Mouse (Mus musculus) limb, embryonic 12.5 days (tissue): ENCODE results near the gene Prkag2. TPM values are rescaled to one million over a fixed set of nuclear protein-coding genes. Genes with fewer than 3 reads are reported as not detected.

Source experiments
- ATAC-seq: fragments of 200-750 bp; cut with Nextera tagmentation; 2 replicates; pipeline ENCODE4 v1.8.0; 2017; ENCODE audit warnings: low read depth, moderate TSS enrichment; ENCODE audit not compliant: insufficient number of reproducible peaks, insufficient read depth, low FRiP score, low TSS enrichment
- H3K27ac ChIP-seq: fragments of 300-500 bp; sonication (generic); 2 replicates; pipeline ENCODE4 v1.5.1; 2016; ENCODE audit warnings: mild to moderate bottlenecking, moderate library complexity
- H3K27me3 ChIP-seq: fragments of 300-500 bp; sonication (generic); 2 replicates; pipeline ENCODE4 v1.6.1; 2016; ENCODE audit warnings: mild to moderate bottlenecking, moderate library complexity
- H3K36me3 ChIP-seq: fragments of 300-500 bp; sonication (generic); 2 replicates; pipeline ENCODE4 v1.6.1; 2016; ENCODE audit warnings: mild to moderate bottlenecking, moderate library complexity
- H3K4me1 ChIP-seq: fragments of 300-500 bp; sonication (generic); replicated peaks from 2 replicates; pipeline ENCODE4 v1.6.1; 2016
- H3K4me2 ChIP-seq: fragments of 300-500 bp; sonication (generic); 2 replicates; pipeline ENCODE4 v1.6.1; 2016; ENCODE audit warnings: mild to moderate bottlenecking, moderate library complexity
- H3K4me3 ChIP-seq: fragments of 300-500 bp; sonication (generic); replicated peaks from 2 replicates; pipeline ENCODE4 v1.5.1; 2016; ENCODE audit warnings: mild to moderate bottlenecking
- H3K9ac ChIP-seq: fragments of 300-500 bp; sonication (generic); replicated peaks from 2 replicates; pipeline ENCODE4 v1.6.1; 2016; ENCODE audit warnings: mild to moderate bottlenecking, moderate library complexity
- H3K9me3 ChIP-seq: fragments of 300-500 bp; sonication (generic); 2 replicates; pipeline ENCODE4 v1.6.1; 2016; ENCODE audit warnings: mild to moderate bottlenecking, moderate library complexity
- WGBS: fragments of 180-500 bp; shearing (Covaris S2); methylation state at CpG from one replicate; pipeline ENCODE4 v1.1.7; 2016; 5-methylcytosine and 5-hydroxymethylcytosine counted together
- polyA plus RNA-seq: library from polyadenylated mRNA; unstranded; fragments of >200 nt; fragmentation: Nextera tagmentation; extraction: Ambion mirVana; gene quantifications from 2 replicates; pipeline ENCODE4 v1.2.1, GENCODE M21; 2016

The Prkag2 gene
- polyA plus RNA-seq, 1 experiment from 2014 or later: 24.1 TPM

GRCm38 (mm10) chr5:24892461-24892860, 208.0 kb downstream of the Prkag2 start:
- Histone ChIP-seq H3K9ac (no peak overlapping the region), H3K9me3 (no peaks in the 10 kb centered on the region), H3K36me3 (peaks cover 8% of the 10 kb centered on the region), H3K27me3 (no peaks in the 10 kb centered on the region), H3K4me3 (no peak overlapping the region), H3K4me2 (no peak overlapping the region), H3K27ac (no peak overlapping the region), H3K4me1 (peaks cover 9% of the 10 kb centered on the region)
- 33% methylated on average over 11 of the region's 11 CpGs for WGBS
- ATAC-seq: no peak

DNA sequence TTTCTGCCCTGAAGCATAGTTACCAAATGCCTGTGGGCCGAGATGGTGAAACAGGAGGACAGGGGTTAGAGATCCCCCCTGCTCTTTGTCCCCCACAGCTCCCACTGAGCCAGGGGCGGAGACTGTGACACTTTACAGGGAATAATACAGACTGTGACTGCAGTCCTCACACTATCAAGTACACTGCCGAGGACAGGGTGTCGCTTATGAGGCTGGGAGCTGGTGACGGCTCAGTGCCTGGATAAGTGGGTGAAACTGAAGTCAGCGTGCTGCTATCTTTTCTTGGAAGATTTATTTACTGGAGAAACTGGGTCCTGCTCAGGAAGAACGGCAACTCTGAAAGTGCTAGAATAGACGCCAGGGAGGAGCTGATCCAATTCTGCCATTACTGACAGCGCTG, 210.6 kb downstream of the Prkag2 start:
- Histone ChIP-seq H3K4me2 (no peak overlapping the region), H3K9ac (no peak overlapping the region), H3K4me1 (peaks cover 9% of the 10 kb centered on the region), H3K4me3 (no peak overlapping the region), H3K36me3 (peaks cover 32% of the 10 kb centered on the region), H3K27me3 (no peaks in the 10 kb centered on the region), H3K9me3 (no peaks in the 10 kb centered on the region), H3K27ac (no peak overlapping the region)
- no peak for ATAC-seq
- 61% methylated on average over 9 of the region's 9 CpGs for WGBS

DNA sequence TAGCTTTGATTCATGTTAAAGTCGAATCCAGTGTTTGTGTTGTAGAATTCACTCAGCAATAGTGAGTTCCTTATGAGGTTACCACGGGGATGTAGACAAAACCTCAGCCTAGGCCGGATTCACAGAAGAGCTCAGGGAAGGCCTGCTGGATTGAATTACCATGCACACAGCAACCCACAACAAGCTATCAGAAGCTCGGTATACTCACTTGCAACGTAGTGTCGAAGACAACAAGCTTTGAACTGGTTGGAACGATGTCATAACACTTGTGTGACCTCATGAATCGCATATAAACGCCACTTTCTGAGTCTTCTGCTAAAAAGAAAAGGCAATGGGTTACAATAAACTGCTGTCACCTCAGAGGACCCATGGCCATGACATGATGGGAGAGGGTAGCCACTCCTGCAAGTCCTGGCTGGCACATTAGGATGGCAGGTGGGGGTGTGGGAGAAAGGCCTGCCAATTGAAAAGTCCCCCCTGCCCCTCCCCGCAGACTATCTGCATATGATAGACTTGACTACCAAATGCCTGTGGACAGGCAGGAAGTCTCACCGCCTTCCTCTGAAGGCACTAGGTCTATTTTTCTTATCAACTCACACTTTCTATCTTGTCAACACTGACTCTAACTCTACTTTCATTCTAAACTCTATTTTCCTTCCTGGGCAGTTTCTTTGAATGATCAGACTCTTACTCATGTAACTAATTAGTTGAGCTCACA, 211.4 kb downstream of the Prkag2 start:
- Histone ChIP-seq H3K9ac (no peak overlapping the region), H3K27me3 (no peaks in the 10 kb centered on the region), H3K27ac (no peak overlapping the region), H3K9me3 (no peaks in the 10 kb centered on the region), H3K36me3 (peaks cover 35% of the 10 kb centered on the region), H3K4me2 (no peak overlapping the region), H3K4me1 (peaks cover 9% of the 10 kb centered on the region), H3K4me3 (no peak overlapping the region)
- 81% methylated on average over 11 of the region's 11 CpGs for WGBS
- ATAC-seq: no peak

GRCm38 (mm10) chr5:24887271-24887670, 213.2 kb downstream of the Prkag2 start:
- H3K4me1 ChIP-seq: peaks cover 3% of the 10 kb centered on the region; the same call in 1 of the 2 replicates
- ATAC-seq: no peak
- no peak overlapping the region for H3K4me3 ChIP-seq
- no peak overlapping the region for H3K9ac ChIP-seq
- H3K9me3 ChIP-seq: no peaks in the 10 kb centered on the region
- H3K27ac ChIP-seq: no peak overlapping the region
- WGBS: 80% methylated on average over 8 of the region's 8 CpGs
- H3K27me3 ChIP-seq: no peaks in the 10 kb centered on the region
- peaks cover 42% of the 10 kb centered on the region for H3K36me3 ChIP-seq
- H3K4me2 ChIP-seq: no peak overlapping the region

- ATAC-seq: no peak
- Histone ChIP-seq H3K9me3 (no peaks in the 10 kb centered on the region), H3K27ac (no peak overlapping the region), H3K27me3 (no peaks in the 10 kb centered on the region), H3K9ac (no peak overlapping the region), H3K4me1 (peaks cover 3% of the 10 kb centered on the region; the same call in 1 of the 2 replicates), H3K36me3 (peaks cover 35% of the 10 kb centered on the region; the same call in 1 of the 2 replicates), H3K4me2 (no peak overlapping the region), H3K4me3 (no peak overlapping the region)
- WGBS: 77% methylated on average over 4 of the region's 4 CpGs
These were observed 221.7 kb downstream of the Prkag2 start for GRCm38 (mm10) chr5:24878713-24879112.

DNA sequence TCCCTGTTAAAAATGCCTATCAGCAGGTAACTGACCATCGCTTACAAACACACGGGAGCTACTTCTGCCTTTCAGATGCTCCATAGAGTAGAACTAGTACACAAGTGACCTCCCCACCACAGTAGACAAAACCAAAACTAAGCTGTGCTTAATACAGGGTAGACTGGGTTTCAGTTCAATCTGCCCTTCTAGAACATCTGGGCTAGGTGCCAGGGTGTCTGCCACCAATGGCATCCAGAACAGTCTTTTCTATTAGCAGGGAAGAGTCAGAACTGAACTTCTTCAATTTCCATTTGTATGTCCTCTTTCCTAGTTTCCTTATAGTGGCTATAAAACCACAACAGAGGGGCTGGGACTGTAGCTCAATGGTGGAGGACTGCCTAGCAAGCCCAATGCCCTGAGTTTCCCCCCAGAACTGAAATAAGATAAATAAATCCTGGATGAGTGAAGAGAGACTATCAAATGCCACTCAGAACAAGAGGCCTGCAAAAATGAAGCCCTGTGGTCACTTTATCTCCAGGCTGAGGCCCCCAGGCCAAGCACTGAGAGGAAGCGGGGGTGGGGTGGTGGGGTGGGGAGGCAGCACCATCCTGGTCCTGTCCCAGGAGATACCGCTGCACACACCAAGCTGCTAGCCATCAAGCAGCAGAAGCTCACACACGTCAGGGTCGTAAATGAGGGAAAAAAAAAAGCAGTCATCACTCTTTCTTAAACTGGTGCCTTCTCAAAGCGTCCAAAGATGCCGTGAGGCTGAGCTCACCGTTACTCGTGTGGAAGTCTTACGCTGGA, 222.4 kb downstream of the Prkag2 start:
- Histone ChIP-seq H3K9me3 (no peaks in the 10 kb centered on the region), H3K4me1 (peaks cover 3% of the 10 kb centered on the region), H3K36me3 (peaks cover 33% of the 10 kb centered on the region; the same call in 1 of the 2 replicates), H3K4me3 (no peak overlapping the region), H3K27me3 (no peaks in the 10 kb centered on the region), H3K27ac (no peak overlapping the region), H3K9ac (no peak overlapping the region), H3K4me2 (no peak overlapping the region)
- 59% methylated on average over 11 of the region's 11 CpGs for WGBS
- no peak for ATAC-seq

DNA sequence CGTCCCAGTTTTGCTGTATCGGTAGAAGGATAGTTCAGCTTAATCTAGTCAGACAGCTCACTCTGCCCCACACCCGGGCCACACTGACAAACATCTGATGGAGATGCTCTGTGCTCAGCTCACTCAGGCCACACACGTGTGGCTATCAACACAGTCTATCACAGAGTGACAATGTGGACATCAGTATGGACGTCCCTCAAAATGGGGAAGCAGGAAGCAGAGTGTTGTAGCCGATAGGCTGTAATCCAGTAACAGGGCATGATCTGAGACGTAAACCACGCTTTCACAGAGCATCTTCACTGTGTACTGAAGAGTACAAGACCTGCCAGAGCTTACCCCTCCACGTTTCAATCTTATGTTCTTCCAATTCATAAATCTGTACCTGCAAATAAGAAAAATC, 223.8 kb downstream of the Prkag2 start:
- Histone ChIP-seq H3K27me3 (no peaks in the 10 kb centered on the region), H3K36me3 (peaks cover 28% of the 10 kb centered on the region; the same call in 1 of the 2 replicates), H3K9ac (no peak overlapping the region), H3K4me1 (peaks cover 3% of the 10 kb centered on the region), H3K9me3 (no peaks in the 10 kb centered on the region), H3K4me3 (no peak overlapping the region), H3K27ac (no peak overlapping the region), H3K4me2 (no peak overlapping the region)
- 88% methylated on average over 9 of the region's 9 CpGs for WGBS
- no peak for ATAC-seq

DNA sequence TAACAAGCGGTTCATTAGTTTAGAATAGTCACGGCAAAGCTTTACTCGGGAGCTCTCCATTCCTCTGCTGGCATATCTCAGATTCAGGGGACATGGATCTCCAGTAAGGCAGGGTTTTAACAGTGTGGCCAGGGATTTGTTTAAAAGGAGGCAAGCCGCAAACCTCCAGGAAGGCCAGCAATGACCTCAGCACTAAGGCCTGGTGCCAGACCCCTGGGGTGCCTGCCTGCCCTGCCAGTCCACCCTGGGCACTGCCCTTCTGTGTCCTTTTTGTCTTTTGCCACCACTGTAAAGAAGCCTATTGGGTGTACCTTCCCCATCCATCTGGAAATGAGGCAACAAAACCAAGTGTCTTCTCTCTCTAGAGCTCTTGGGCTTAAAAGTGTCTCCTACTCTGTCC, 226.3 kb downstream of the Prkag2 start:
- no peak for ATAC-seq
- Histone ChIP-seq H3K9ac (no peak overlapping the region), H3K9me3 (no peaks in the 10 kb centered on the region), H3K4me1 (peaks cover 3% of the 10 kb centered on the region; the same call in 1 of the 2 replicates), H3K4me3 (no peak overlapping the region), H3K27me3 (no peaks in the 10 kb centered on the region), H3K4me2 (no peak overlapping the region), H3K27ac (no peak overlapping the region), H3K36me3 (peaks cover 32% of the 10 kb centered on the region; the same call in 1 of the 2 replicates)
- WGBS: 82% methylated on average over 4 of the region's 4 CpGs

DNA sequence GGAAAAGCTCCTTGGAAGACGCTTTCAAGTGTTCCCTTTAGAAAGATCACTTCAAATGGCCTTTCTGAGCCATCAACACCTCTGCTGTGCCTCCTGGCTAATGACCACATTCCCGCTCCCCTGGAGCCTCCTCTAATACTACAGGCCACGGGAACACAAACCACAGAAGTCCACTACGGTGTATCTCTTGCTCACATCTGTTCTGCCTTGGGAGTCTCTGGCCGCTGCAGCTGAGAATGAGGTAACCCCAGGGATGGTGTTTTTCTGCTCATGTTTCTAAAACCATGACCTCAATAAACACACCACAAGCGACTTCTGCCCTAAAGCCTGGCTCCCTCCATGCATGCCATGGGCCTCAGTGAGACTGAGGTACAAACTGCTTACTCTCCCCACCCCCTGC, 227.2 kb downstream of the Prkag2 start:
- peaks cover 3% of the 10 kb centered on the region; the same call in 1 of the 2 replicates for H3K4me1 ChIP-seq
- H3K4me3 ChIP-seq: no peak overlapping the region
- H3K36me3 ChIP-seq: peaks cover 28% of the 10 kb centered on the region; the same call in 1 of the 2 replicates
- WGBS: 36% methylated on average over 6 of the region's 6 CpGs
- H3K9ac ChIP-seq: no peak overlapping the region
- H3K27ac ChIP-seq: no peak overlapping the region
- ATAC-seq: no peak
- H3K27me3 ChIP-seq: no peaks in the 10 kb centered on the region
- no peaks in the 10 kb centered on the region for H3K9me3 ChIP-seq
- no peak overlapping the region for H3K4me2 ChIP-seq

DNA sequence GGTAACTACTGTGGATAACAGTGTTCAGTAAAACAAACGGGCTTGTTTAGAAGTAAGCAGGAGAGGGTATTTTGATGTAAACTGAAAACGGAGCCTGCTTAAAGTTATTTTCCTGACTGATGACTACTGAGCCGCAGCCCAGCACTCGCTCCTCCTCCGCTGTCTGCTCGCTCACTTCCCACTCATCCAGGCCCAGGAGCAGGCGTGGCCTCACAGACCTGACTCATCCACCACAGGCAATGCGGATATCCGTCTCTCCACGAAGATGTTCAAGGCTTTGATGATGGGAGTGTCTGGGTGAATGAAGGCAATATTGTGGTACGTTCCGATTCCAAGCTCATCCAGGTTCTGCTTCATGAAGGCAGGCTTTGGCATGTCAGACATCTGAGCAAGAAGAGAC, 229.2 kb downstream of the Prkag2 start:
- 92% methylated on average over 12 of the region's 12 CpGs for WGBS
- H3K9ac ChIP-seq: no peak overlapping the region
- no peak overlapping the region for H3K4me2 ChIP-seq
- no peak overlapping the region for H3K4me3 ChIP-seq
- H3K9me3 ChIP-seq: no peaks in the 10 kb centered on the region
- peaks cover 36% of the 10 kb centered on the region for H3K36me3 ChIP-seq
- no peak overlapping the region for H3K27ac ChIP-seq
- H3K4me1 ChIP-seq: peaks cover 3% of the 10 kb centered on the region; the same call in 1 of the 2 replicates
- ATAC-seq: no peak
- H3K27me3 ChIP-seq: no peaks in the 10 kb centered on the region

- Histone ChIP-seq H3K9ac (no peak overlapping the region), H3K9me3 (no peaks in the 10 kb centered on the region), H3K27ac (no peak overlapping the region), H3K4me2 (no peak overlapping the region), H3K4me1 (peaks cover 3% of the 10 kb centered on the region; the same call in 1 of the 2 replicates), H3K4me3 (no peak overlapping the region), H3K36me3 (peaks cover 28% of the 10 kb centered on the region), H3K27me3 (no peaks in the 10 kb centered on the region)
- WGBS: 75% methylated on average over 11 of the region's 11 CpGs
- no peak for ATAC-seq
These were observed 230.6 kb downstream of the Prkag2 start for GRCm38 (mm10) chr5:24869796-24870289.
